Mouse (Mus musculus) c-Kit-negative CD71-positive TER-119-positive erythroid progenitor cells, embryonic 14.5 days (primary cell): ENCODE measurements around the gene Mterf2.
A peak's percentile ranks its signal among the peaks of the same experiment; 100 is the strongest.

Experiments
- DNase-seq: peaks from one replicate; pipeline ENCODE4 v3.0.0-alpha.2; 2013; ENCODE audit warnings: low read depth, low spot score

Gene Mterf2

GRCm38 (mm10) chr10:85127395-85128287 lies at the start of gene Mterf2:
Gene Mterf2, minus strand, starts transcription at chr10:85128027.
- DNase-seq = peak; percentile 92

- no peak for DNase-seq
Measured at GRCm38 (mm10) chr10:85176640-85177039, 48.8 kb upstream of the Mterf2 start.

GRCm38 (mm10) chr10:85165306-85165705 lies 37.5 kb upstream of the Mterf2 start:
- DNase-seq = no peak

GRCm38 (mm10) chr10:85164791-85165190 lies 37.0 kb upstream of the Mterf2 start:
- DNase-seq = no peak

GRCm38 (mm10) chr10:85161745-85162351 lies 34.0 kb upstream of the Mterf2 start:
- DNase-seq = no peak

- DNase-seq = no peak
Measured at GRCm38 (mm10) chr10:85159989-85160619, 32.3 kb upstream of the Mterf2 start.

- no peak for DNase-seq
Measured at GRCm38 (mm10) chr10:85157451-85157850, 29.6 kb upstream of the Mterf2 start.

- peak; percentile 6 for DNase-seq
Measured at GRCm38 (mm10) chr10:85154195-85154594, 26.4 kb upstream of the Mterf2 start.

- DNase-seq = no peak
Measured at GRCm38 (mm10) chr10:85149226-85149625, 21.4 kb upstream of the Mterf2 start.

- no peak for DNase-seq
Measured at GRCm38 (mm10) chr10:85146282-85146681, 18.5 kb upstream of the Mterf2 start.

- DNase-seq = no peak
Measured at GRCm38 (mm10) chr10:85141465-85141864, 13.6 kb upstream of the Mterf2 start.

- no peak for DNase-seq
Measured at GRCm38 (mm10) chr10:85136573-85136972, 8.7 kb upstream of the Mterf2 start.

GRCm38 (mm10) chr10:85128453-85128852 lies 626 bp upstream of the Mterf2 start:
- no peak for DNase-seq

- DNase-seq = no peak
Measured at GRCm38 (mm10) chr10:85125184-85125583, 2.6 kb downstream of the Mterf2 start.

- DNase-seq = no peak
Measured at GRCm38 (mm10) chr10:85114409-85114808, 13.4 kb downstream of the Mterf2 start.

- no peak for DNase-seq
Measured at GRCm38 (mm10) chr10:85103085-85103885, 24.5 kb downstream of the Mterf2 start.

- DNase-seq = peak; percentile 55
Measured at GRCm38 (mm10) chr10:85102247-85103084, 25.4 kb downstream of the Mterf2 start, which contains the start of the genes Fhl4 and Tmem263. Gene Fhl4, minus strand, starts transcription at chr10:85102495. Gene Tmem263, plus strand, starts transcription at chr10:85102627.

GRCm38 (mm10) chr10:85101841-85102240 lies 26.0 kb downstream of the Mterf2 start:
- DNase-seq = no peak

GRCm38 (mm10) chr10:85071605-85072152 lies 56.1 kb downstream of the Mterf2 start:
- DNase-seq = no peak
